Mouse (Mus musculus) intestine, embryonic 16.5 days (tissue): Measurements from ENCODE around the gene Ckap5. TPM values are rescaled to one million over a fixed set of nuclear protein-coding genes. Genes with fewer than 3 reads are reported as not detected.
"Not testable (repeated sequence)": the region's sequence is repeated elsewhere in the genome, so short reads cannot be mapped to it uniquely, and the experiment has no call there.

Experiments
- ATAC-seq: fragments of 200-750 bp; cut with Nextera tagmentation; 2 replicates; pipeline ENCODE4 v1.8.0; 2017; ENCODE audit warnings: moderate TSS enrichment, moderate library complexity
- H3K27ac ChIP-seq: fragments of 300-500 bp; sonication (generic); 2 replicates; pipeline ENCODE4 v1.5.1; 2014; ENCODE audit warnings: mild to moderate bottlenecking, low read length
- H3K27me3 ChIP-seq: fragments of 300-500 bp; sonication (generic); replicated peaks from 2 replicates; pipeline ENCODE4 v1.6.1; 2014; ENCODE audit warnings: low read length, control low read depth, mixed read lengths; ENCODE audit not compliant: control insufficient read depth, insufficient read depth
- H3K36me3 ChIP-seq: fragments of 300-500 bp; sonication (generic); 2 replicates; pipeline ENCODE4 v1.6.1; 2014; ENCODE audit warnings: low read length, control low read depth; ENCODE audit not compliant: control insufficient read depth, insufficient read depth
- H3K4me1 ChIP-seq: fragments of 300-500 bp; sonication (generic); 2 replicates; pipeline ENCODE4 v1.6.1; 2014; ENCODE audit warnings: low read length, control low read depth, mixed read lengths; ENCODE audit not compliant: control insufficient read depth, insufficient read depth
- H3K4me2 ChIP-seq: fragments of 300-500 bp; sonication (generic); 2 replicates; pipeline ENCODE4 v1.6.1; 2014; ENCODE audit warnings: low read depth, low read length, control low read depth
- H3K4me3 ChIP-seq: fragments of 300-500 bp; sonication (generic); 2 replicates; pipeline ENCODE4 v1.5.1; 2014; ENCODE audit warnings: mild to moderate bottlenecking, low read length
- H3K9ac ChIP-seq: fragments of 300-500 bp; sonication (generic); 2 replicates; pipeline ENCODE4 v1.6.1; 2014; ENCODE audit warnings: low read depth, low read length
- H3K9me3 ChIP-seq: fragments of 300-500 bp; sonication (generic); 2 replicates; pipeline ENCODE4 v1.6.1; 2016; ENCODE audit warnings: low read length, control low read depth; ENCODE audit not compliant: control insufficient read depth
- WGBS: fragments of 180-500 bp; shearing (Covaris S2); extraction: QIAGEN DNeasy Blood & Tissue Kit; methylation state at CpG from one replicate; pipeline ENCODE4 v1.1.7; 2014; 5-methylcytosine and 5-hydroxymethylcytosine counted together
- polyA plus RNA-seq: library from polyadenylated mRNA; unstranded; fragments of >200 nt; fragmentation: Nextera tagmentation; extraction: Ambion mirVana; gene quantifications from 2 replicates; pipeline ENCODE4 v1.2.1, GENCODE M21; 2015

Gene Ckap5
- polyA plus RNA-seq, 1 experiment from 2014 or later = 48.2 TPM

GRCm38 (mm10) chr2:91602389-91602788 lies 75.8 kb downstream of the Ckap5 start:
- ATAC-seq = no peak
- H3K36me3 ChIP-seq = peaks cover 16% of the 10 kb centered on the region
- WGBS = 89% methylated on average over 4 of the region's 4 CpGs

GRCm38 (mm10) chr2:91609370-91609769 lies 82.8 kb downstream of the Ckap5 start:
- not testable (repeated sequence) for ATAC-seq, H3K27ac ChIP-seq, H3K4me1 ChIP-seq, H3K9ac ChIP-seq, H3K9me3 ChIP-seq, H3K4me3 ChIP-seq, H3K4me2 ChIP-seq, H3K27me3 ChIP-seq
- peaks cover 13% of the 10 kb centered on the region for H3K36me3 ChIP-seq

More at GRCm38 (mm10) chr2:91602389-91602788, 75.8 kb downstream of the Ckap5 start:
- Histone ChIP-seq H3K27me3 (no peaks in the 10 kb centered on the region), H3K9me3 (no peaks in the 10 kb centered on the region), H3K4me3 (no peak overlapping the region), H3K27ac (no peak overlapping the region), H3K4me2 (no peak overlapping the region), H3K4me1 (no peaks in the 10 kb centered on the region), H3K9ac (no peak overlapping the region)

GRCm38 (mm10) chr2:91622356-91622755 lies 95.8 kb downstream of the Ckap5 start:
- H3K36me3 ChIP-seq = peaks cover 18% of the 10 kb centered on the region
- no peaks in the 10 kb centered on the region for H3K9me3 ChIP-seq
- H3K4me3 ChIP-seq = no peak overlapping the region
- no peak overlapping the region for H3K4me2 ChIP-seq
- no peak overlapping the region for H3K27ac ChIP-seq
- no peaks in the 10 kb centered on the region for H3K27me3 ChIP-seq
- H3K9ac ChIP-seq = no peak overlapping the region
- ATAC-seq = no peak
- H3K4me1 ChIP-seq = no peaks in the 10 kb centered on the region
- 90% methylated on average over 5 of the region's 5 CpGs for WGBS

- not testable (repeated sequence) for H3K4me3 ChIP-seq, H3K4me2 ChIP-seq, H3K27ac ChIP-seq, ATAC-seq, H3K9me3 ChIP-seq, H3K9ac ChIP-seq, H3K4me1 ChIP-seq, H3K27me3 ChIP-seq
- WGBS = 94% methylated on average over 7 of the region's 7 CpGs
- H3K36me3 ChIP-seq = peaks cover 18% of the 10 kb centered on the region
Observed at GRCm38 (mm10) chr2:91623366-91623765, 96.8 kb downstream of the Ckap5 start.

- H3K4me3 ChIP-seq = no peak overlapping the region
- no peaks in the 10 kb centered on the region for H3K4me1 ChIP-seq
Observed at GRCm38 (mm10) chr2:91627486-91627885, 100.9 kb downstream of the Ckap5 start.

GRCm38 (mm10) chr2:91628171-91628570 lies 101.6 kb downstream of the Ckap5 start:
- Histone ChIP-seq H3K4me1 (no peaks in the 10 kb centered on the region), H3K4me3 (no peak overlapping the region), H3K4me2 (no peak overlapping the region), H3K27me3 (no peaks in the 10 kb centered on the region), H3K9ac (no peak overlapping the region), H3K9me3 (no peaks in the 10 kb centered on the region), H3K27ac (no peak overlapping the region), H3K36me3 (no peaks in the 10 kb centered on the region)
- ATAC-seq = no peak
- 92% methylated on average over 8 of the region's 8 CpGs for WGBS

More at GRCm38 (mm10) chr2:91627486-91627885, 100.9 kb downstream of the Ckap5 start:
- H3K4me2 ChIP-seq = no peak overlapping the region
- no peaks in the 10 kb centered on the region for H3K27me3 ChIP-seq
- H3K9ac ChIP-seq = no peak overlapping the region
- H3K36me3 ChIP-seq = no peaks in the 10 kb centered on the region
- H3K9me3 ChIP-seq = no peaks in the 10 kb centered on the region
- ATAC-seq = no peak
- H3K27ac ChIP-seq = no peak overlapping the region
- 69% methylated on average over 5 of the region's 5 CpGs for WGBS

- no peaks in the 10 kb centered on the region for H3K36me3 ChIP-seq
- no peaks in the 10 kb centered on the region for H3K4me1 ChIP-seq
- 85% methylated on average over 18 of the region's 18 CpGs for WGBS
- H3K27ac ChIP-seq = no peak overlapping the region
- no peak overlapping the region for H3K4me2 ChIP-seq
- H3K4me3 ChIP-seq = no peak overlapping the region
- H3K9ac ChIP-seq = no peak overlapping the region
- no peak for ATAC-seq
- no peaks in the 10 kb centered on the region for H3K27me3 ChIP-seq
- H3K9me3 ChIP-seq = no peaks in the 10 kb centered on the region
Observed at GRCm38 (mm10) chr2:91629682-91630081, 103.1 kb downstream of the Ckap5 start.

GRCm38 (mm10) chr2:91630384-91630783 lies 103.8 kb downstream of the Ckap5 start:
- no peak overlapping the region for H3K9ac ChIP-seq
- 92% methylated on average over 12 of the region's 12 CpGs for WGBS
- no peaks in the 10 kb centered on the region for H3K4me1 ChIP-seq

GRCm38 (mm10) chr2:91631826-91632225 lies 105.3 kb downstream of the Ckap5 start:
- 0 out of 2 replicates have a peak, but pooled peaks cover 3% of the 10 kb centered on the region for H3K4me1 ChIP-seq
- no peak for ATAC-seq
- H3K9ac ChIP-seq = no peak overlapping the region
- no peak overlapping the region for H3K27ac ChIP-seq
- H3K4me2 ChIP-seq = no peak overlapping the region
- H3K4me3 ChIP-seq = no peak overlapping the region
- H3K36me3 ChIP-seq = no peaks in the 10 kb centered on the region
- H3K9me3 ChIP-seq = no peaks in the 10 kb centered on the region
- no peaks in the 10 kb centered on the region for H3K27me3 ChIP-seq
- 82% methylated on average over 5 of the region's 5 CpGs for WGBS

More at GRCm38 (mm10) chr2:91630384-91630783, 103.8 kb downstream of the Ckap5 start:
- H3K4me3 ChIP-seq = no peak overlapping the region
- no peaks in the 10 kb centered on the region for H3K27me3 ChIP-seq
- H3K36me3 ChIP-seq = no peaks in the 10 kb centered on the region
- H3K9me3 ChIP-seq = no peaks in the 10 kb centered on the region
- no peak for ATAC-seq
- H3K27ac ChIP-seq = no peak overlapping the region
- H3K4me2 ChIP-seq = no peak overlapping the region

- Histone ChIP-seq H3K9me3 (no peaks in the 10 kb centered on the region), H3K9ac (no peak overlapping the region), H3K4me2 (no peak overlapping the region), H3K4me1 (0 out of 2 replicates have a peak, but pooled peaks cover 3% of the 10 kb centered on the region), H3K36me3 (no peaks in the 10 kb centered on the region), H3K27ac (no peak overlapping the region), H3K4me3 (no peak overlapping the region), H3K27me3 (no peaks in the 10 kb centered on the region)
- no peak for ATAC-seq
- WGBS = 71% methylated on average over 5 of the region's 5 CpGs
Observed at GRCm38 (mm10) chr2:91632316-91632715, 105.8 kb downstream of the Ckap5 start.
